Mouse (Mus musculus) layer of hippocampus, adult 9-11 months (tissue): Measurements from ENCODE around the gene Grsf1.
A peak's percentile ranks its signal among the peaks of the same experiment; 100 is the strongest.

Source experiments
- DNase-seq: peaks from one replicate; pipeline ENCODE4 v3.0.0; 2022

Gene Grsf1

DNA sequence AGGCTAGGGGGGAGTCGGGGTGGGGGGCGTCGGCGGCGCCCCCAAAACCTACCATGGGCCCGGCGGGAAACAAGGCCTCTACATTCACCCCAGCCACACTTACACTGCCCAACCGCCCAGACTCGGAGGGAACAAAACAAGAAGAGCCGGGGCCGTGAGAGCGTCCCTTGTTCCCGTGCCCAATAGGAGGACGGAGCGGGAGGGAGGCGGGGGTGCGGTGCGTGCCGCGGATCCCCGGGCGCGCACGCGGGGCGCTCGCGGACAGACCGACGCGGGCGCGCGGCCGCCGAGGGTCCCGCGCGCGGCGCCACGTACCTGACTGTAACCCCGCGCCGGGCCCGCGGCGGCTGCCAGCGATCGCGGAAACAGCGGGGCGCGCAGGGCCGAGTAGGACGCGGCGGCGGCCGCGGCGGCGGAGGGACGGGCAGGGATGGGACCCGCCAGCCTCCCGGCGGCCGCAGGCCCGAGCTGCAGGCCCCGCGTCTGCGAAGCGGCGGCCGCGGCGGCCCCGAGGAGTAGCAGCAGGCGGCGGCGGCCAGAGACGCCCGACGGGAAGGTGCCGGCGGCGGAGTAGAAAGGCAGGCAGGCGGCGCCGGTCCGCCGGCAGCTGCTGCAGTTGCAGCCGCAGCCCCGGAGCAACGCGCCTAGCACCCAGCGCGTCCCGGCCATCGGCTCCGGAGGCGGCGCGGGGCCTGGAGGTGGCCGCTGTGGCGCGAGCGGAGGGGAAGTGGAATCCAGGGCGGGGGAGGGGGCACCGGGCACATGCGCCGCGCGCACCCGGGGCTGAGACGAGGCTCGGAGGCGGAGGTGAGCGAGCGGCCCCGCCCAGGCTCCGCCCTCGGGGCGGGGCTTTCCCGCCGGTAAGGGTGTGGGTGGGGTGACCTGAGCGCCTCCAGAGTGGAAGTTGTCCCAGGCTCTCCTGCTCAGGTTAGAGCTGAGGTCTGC, at the start of gene Grsf1:
Gene Grsf1, minus strand, starts transcription at position 729 of the 945 bp plus-strand sequence.
- peak; percentile 90 for DNase-seq

DNA sequence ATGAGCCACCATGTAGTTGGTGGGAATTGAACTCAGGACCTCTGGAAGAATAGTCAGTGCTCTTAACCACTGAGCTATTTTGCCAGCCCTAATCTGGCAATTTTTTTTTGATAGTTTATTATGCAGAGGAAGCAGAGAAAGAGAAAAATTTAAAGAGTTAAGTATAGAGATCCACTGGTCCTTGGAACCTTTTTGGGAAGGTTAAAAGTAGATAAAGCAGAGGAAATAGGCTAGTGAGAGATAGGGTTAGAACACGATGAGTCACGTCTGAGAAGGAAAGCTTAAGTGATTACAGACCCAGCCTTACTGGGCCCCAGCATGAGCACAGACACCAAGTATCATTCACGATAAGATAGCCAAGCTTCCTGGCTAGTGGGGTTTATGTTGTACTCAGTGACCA, 48.1 kb upstream of the Grsf1 start:
- no peak for DNase-seq

GRCm38 (mm10) chr5:88722213-88722600, 46.2 kb upstream of the Grsf1 start:
- DNase-seq = no peak

- DNase-seq = peak; percentile 15
Measured at GRCm38 (mm10) chr5:88721565-88722212, 45.7 kb upstream of the Grsf1 start.

DNA sequence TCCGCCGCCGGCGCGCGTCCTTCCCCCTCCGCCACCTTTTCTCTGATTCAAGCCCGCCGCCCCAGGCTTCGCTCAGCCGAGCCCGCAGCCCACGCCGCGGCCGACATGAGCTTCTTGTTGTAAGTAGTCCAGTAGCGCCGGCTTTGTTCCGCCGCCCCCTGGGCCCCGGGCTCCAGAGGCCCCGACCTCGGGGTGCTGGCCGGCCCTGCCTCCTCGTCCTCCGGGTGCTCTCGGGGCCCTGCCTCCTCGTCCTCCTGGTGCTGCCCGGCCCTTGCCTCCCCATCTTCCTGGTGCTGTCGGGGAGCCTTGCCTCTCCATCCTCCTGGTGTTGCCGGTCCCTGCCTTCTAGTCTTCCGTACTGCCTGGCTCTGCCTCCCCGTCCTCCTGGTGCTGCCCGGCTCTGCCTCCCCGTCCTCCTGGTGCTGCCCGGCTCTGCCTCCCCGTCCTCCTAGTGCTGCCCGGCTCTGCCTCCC, 45.1 kb upstream of the Grsf1 start:
- no peak for DNase-seq

GRCm38 (mm10) chr5:88720116-88721002, 44.4 kb upstream of the Grsf1 start, which contains the start of gene Mob1b:
TSS of gene Mob1b (plus strand) at chr5:88720855.
- DNase-seq = peak; percentile 94

GRCm38 (mm10) chr5:88716983-88717382, 41.0 kb upstream of the Grsf1 start:
- DNase-seq = no peak

- DNase-seq = no peak
Measured at GRCm38 (mm10) chr5:88712328-88712727, 36.4 kb upstream of the Grsf1 start.

- DNase-seq = no peak
Measured at GRCm38 (mm10) chr5:88711618-88712224, 35.8 kb upstream of the Grsf1 start.

DNA sequence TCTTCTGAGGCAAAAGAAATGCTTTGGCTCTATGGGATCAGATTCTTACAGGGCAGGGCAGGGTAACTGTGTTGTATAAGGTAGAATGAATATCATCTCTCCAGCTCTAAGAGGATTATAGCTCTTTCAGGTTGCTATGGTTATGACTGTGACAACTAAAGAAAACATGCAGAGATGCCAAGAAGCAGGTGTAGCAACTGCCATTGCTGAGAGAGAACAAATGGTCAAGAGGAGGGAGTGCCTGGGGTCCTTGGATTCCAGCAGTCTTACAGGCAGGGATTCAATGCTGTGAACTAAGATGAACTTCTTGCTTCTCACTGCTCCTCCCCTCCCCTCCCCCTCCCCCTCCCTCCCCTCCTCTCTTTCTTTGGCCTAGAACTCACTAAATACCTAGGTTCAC, 35.2 kb upstream of the Grsf1 start:
- no peak for DNase-seq

DNA sequence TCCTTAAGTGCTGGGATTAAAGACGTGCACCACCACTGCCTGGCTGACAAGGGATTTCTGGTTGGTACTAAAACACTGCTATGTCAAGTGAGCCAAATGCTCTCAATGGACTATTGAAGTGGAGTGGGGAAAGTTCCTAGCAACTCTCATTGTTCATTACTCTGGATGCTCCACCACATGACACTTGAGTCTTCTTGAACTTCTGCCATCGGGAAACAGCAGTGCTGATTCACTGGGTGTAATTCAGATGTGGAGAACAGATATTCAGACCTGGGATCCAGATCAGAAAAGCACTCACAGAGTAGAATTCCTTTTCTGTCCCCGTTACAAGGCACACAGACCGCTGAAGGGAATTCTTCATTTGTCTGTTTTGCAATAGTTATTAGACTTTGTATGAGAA, 27.6 kb upstream of the Grsf1 start:
- no peak for DNase-seq

DNA sequence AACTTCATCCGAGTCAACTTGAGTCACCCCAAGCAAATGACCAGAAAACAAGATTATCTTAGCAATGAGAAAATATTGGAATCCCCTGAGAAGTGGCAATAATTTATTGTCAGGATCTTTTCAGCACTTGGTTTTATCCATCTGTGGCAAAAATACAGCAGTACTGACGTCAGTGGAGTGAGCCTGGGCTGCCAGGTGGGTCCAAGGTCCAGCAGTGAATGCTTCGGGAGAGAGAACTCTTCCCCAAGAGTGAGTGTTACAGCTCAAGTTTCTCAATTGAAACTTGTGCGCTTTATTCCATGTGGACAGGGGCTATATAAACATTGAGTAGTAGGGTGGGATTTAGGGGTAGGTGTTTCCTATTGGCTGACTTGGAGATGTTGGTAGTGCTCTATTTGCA, 26.1 kb upstream of the Grsf1 start:
- DNase-seq = no peak

DNA sequence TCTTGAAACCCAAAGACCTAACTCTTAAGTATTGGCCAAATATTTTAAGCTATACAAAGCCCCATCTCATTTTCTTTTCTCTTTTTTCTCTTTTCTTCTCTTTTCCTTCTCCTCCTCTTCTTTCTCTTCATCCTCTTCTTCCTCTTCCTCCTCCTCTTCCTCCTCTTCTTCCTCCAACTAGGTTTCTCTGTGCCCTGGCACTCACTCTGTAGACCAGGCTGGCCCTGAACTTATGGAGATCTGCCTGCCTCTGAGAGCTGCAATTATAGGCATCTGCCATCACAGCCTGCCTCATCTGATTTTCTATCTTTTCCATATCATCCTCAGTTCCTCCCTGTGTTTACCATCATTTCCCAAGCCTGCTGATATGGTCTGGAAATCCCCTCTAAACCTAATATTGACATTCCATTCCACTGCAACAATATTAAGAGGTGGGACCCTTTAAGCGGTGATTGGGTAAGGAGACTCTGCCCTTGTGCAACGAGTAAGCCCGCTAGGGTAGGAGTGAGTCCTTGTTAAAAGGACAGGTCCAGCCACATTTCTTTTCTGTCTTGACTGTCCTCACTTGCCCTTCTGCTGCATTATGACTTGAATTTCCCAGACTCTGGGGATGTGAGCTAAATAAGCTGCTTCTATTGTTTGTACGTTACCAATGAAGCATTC, 23.4 kb upstream of the Grsf1 start:
- no peak for DNase-seq

GRCm38 (mm10) chr5:88697291-88697690, 21.3 kb upstream of the Grsf1 start:
- DNase-seq = no peak

DNA sequence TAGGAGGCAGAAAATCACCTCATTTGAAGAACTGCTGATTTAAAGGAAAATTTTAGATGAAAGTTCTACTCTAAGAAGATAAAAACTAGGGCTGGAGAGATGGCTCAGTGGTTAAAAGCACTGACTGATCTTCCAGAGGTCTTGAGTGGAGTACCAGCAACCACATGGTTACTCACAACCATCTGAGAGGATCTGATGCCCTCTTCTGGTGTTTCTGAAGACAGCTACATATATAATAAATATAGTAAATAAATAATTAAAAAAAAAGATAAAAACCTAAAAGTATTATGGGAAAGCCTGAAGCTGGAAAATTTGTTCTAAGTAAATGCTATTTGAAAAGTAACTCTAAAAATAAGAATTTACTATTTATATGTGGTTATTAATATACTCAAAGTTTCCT, 17.1 kb upstream of the Grsf1 start:
- DNase-seq = no peak

DNA sequence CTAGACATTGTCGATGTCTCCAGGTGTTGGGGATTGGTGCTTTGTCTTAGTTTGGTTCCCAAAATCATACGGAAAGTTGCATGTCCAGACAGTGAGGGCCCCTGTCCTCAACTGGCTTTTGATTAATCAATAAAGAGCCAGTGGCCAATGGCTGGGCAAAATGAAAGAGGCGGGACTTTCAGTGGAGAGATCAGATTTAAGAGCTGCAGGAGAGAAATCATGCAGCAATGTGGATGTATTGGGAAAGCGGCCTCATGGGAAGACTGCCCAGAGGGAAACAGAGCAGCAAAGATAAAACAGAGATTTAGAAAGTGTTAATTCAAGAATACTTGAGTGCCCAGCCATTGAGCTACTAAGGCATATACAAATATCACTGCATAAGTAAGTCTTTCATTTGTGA, 16.6 kb upstream of the Grsf1 start:
- DNase-seq = no peak

GRCm38 (mm10) chr5:88691506-88692095, 15.6 kb upstream of the Grsf1 start:
- no peak for DNase-seq

- DNase-seq = no peak
Measured at GRCm38 (mm10) chr5:88690681-88691505, 14.9 kb upstream of the Grsf1 start.

GRCm38 (mm10) chr5:88689279-88689938, 13.4 kb upstream of the Grsf1 start:
- no peak for DNase-seq

- DNase-seq = no peak
Measured at GRCm38 (mm10) chr5:88688583-88689187, 12.7 kb upstream of the Grsf1 start.
